Mouse (Mus musculus) layer of hippocampus, postnatal 10 days (tissue): ENCODE measurements around the gene Itga2. TPM values are rescaled to one million over a fixed set of nuclear protein-coding genes. Genes with fewer than 3 reads are reported as not detected.

Source experiments
- DNase-seq, 2 experiments: peaks; one replicate each; pipeline ENCODE4 v3.0.0; 2021; ENCODE audit warnings: low spot score in 2 of 2
- total RNA-seq, 2 experiments: library from RNA; stranded (reverse); gene quantifications; 2 replicates each; pipeline ENCODE4 v1.2.3; 2021

Itga2 gene
- total RNA-seq, 2 experiments from 2014 or later = 0.34 to 0.40 TPM

GRCm38 (mm10) chr13:114885171-114885570 lies 46.7 kb downstream of the Itga2 start:
- no peak for DNase-seq

- no peak for DNase-seq
Observed at GRCm38 (mm10) chr13:114878667-114879066, 53.2 kb downstream of the Itga2 start.

- no peak for DNase-seq
Observed at GRCm38 (mm10) chr13:114876005-114876520, 55.8 kb downstream of the Itga2 start.

GRCm38 (mm10) chr13:114874738-114875137 lies 57.2 kb downstream of the Itga2 start:
- no peak for DNase-seq

GRCm38 (mm10) chr13:114857525-114857924 lies 74.4 kb downstream of the Itga2 start:
- DNase-seq = no peak

- DNase-seq = no peak
Observed at GRCm38 (mm10) chr13:114856269-114856627, 75.7 kb downstream of the Itga2 start.

GRCm38 (mm10) chr13:114855573-114856268 lies 76.2 kb downstream of the Itga2 start:
- no peak for DNase-seq

- DNase-seq = no peak
Observed at GRCm38 (mm10) chr13:114854428-114854827, 77.5 kb downstream of the Itga2 start.

GRCm38 (mm10) chr13:114854023-114854422 lies 77.9 kb downstream of the Itga2 start:
- DNase-seq = no peak

- no peak for DNase-seq
Observed at GRCm38 (mm10) chr13:114853152-114853551, 78.7 kb downstream of the Itga2 start.

GRCm38 (mm10) chr13:114852264-114853111 lies 79.4 kb downstream of the Itga2 start:
- DNase-seq = no peak

- no peak for DNase-seq
Observed at GRCm38 (mm10) chr13:114848945-114849344, 83.0 kb downstream of the Itga2 start.

GRCm38 (mm10) chr13:114845804-114846203 lies 86.1 kb downstream of the Itga2 start:
- no peak for DNase-seq

GRCm38 (mm10) chr13:114843318-114843717 lies 88.6 kb downstream of the Itga2 start:
- DNase-seq = no peak

GRCm38 (mm10) chr13:114840545-114840944 lies 91.4 kb downstream of the Itga2 start:
- DNase-seq = no peak

- no peak for DNase-seq
Observed at GRCm38 (mm10) chr13:114839098-114839497, 92.8 kb downstream of the Itga2 start.

GRCm38 (mm10) chr13:114838535-114838990 lies 93.3 kb downstream of the Itga2 start:
- peak; percentile 39 to 65 for DNase-seq

GRCm38 (mm10) chr13:114837061-114837460 lies 94.8 kb downstream of the Itga2 start:
- no peak for DNase-seq

GRCm38 (mm10) chr13:114834580-114834979 lies 97.3 kb downstream of the Itga2 start:
- DNase-seq = no peak

- DNase-seq = no peak
Observed at GRCm38 (mm10) chr13:114833351-114833750, 98.5 kb downstream of the Itga2 start.

- DNase-seq = no peak
Observed at GRCm38 (mm10) chr13:114832761-114833160, 99.1 kb downstream of the Itga2 start.

- no peak for DNase-seq
Observed at GRCm38 (mm10) chr13:114831367-114831833, 100.5 kb downstream of the Itga2 start.
